Mouse (Mus musculus): ENCODE measurements around the gene Zc3h4.

DNA sequence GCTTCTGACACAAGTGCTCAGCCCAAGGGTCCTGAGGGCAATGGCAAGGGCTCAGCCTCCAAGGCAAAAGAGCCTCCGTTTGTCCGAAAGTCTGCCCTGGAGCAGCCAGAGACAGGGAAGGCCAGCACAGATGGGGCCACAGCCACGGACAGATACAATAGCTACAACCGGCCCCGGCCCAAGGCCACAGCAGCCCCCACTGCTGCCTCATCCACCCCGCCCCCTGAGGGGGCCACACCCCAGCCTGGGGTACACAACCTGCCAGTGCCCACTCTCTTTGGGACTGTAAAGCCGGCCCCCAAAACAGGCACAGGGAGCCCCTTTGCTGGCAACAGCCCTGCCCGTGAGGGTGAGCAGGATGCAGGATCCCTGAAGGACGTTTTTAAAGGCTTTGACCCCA, 34.4 kb downstream of the Zc3h4 start:
- no peak for TF ChIP-seq CTCF (IDR thresholded peaks at IDR 0.05 in 2 of 3, conservative IDR thresholded peaks at IDR 0.05 in 1 of 3; ENCODE audit: control insufficient read depth in 1 of 3, insufficient read depth in 1 of 3, low read depth in 2 of 3, low read length in 3 of 3, poor library complexity in 1 of 3, severe bottlenecking in 1 of 3)
- TF ChIP-seq EP300 (IDR thresholded peaks at IDR 0.05; ENCODE audit: low read depth in 1 of 2, low read length in 2 of 2), result no peak
- TF ChIP-seq POLR2A (IDR thresholded peaks at IDR 0.05; ENCODE audit: control insufficient read depth in 1 of 2, insufficient read depth in 1 of 2, low read depth in 1 of 2, low read length in 2 of 2, poor library complexity in 1 of 2), result no peak
- no peak for TF ChIP-seq POLR2AphosphoS2 (IDR thresholded peaks at IDR 0.05; ENCODE audit: low read length)
- no peak for TF ChIP-seq ZMIZ1 (IDR thresholded peaks at IDR 0.05; ENCODE audit: low read depth, low read length)
